Mouse (Mus musculus): Measurements from ENCODE around the gene Stxbp1.
A peak's percentile ranks its signal among the peaks of the same experiment; 100 is the strongest.
"Not testable (repeated sequence)": the region's sequence is repeated elsewhere in the genome, so short reads cannot be mapped to it uniquely, and the experiment has no call there.

Stxbp1 gene

DNA sequence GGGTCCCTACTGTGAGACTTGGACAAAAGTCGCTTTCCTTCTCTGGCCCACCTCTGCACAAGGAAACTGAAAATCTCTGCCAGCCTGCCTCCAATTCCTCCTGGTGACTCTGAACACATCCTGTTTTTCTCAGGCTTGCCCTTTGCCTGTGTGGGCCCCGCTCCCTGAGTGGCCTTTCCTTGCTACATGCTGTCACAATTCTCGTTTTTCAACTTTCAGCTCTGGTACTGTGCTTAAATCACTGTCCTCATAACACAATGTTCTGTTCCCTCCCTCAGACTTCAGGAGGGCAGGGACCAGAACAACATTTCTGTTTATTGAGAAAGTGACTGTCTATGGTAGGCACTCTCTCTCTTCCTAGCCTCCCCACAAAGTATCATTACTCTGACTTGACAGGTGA is 27.0 kb upstream of the Stxbp1 start:
- DNase-seq (ENCODE audit: low spot score), result no peak

- no peak for DNase-seq (ENCODE audit: low spot score)
These were observed 23.4 kb upstream of the Stxbp1 start for GRCm38 (mm10) chr2:32870275-32871100.

- DNase-seq (ENCODE audit: low spot score), result no peak
These were observed 22.8 kb upstream of the Stxbp1 start for GRCm38 (mm10) chr2:32869721-32870274.

DNA sequence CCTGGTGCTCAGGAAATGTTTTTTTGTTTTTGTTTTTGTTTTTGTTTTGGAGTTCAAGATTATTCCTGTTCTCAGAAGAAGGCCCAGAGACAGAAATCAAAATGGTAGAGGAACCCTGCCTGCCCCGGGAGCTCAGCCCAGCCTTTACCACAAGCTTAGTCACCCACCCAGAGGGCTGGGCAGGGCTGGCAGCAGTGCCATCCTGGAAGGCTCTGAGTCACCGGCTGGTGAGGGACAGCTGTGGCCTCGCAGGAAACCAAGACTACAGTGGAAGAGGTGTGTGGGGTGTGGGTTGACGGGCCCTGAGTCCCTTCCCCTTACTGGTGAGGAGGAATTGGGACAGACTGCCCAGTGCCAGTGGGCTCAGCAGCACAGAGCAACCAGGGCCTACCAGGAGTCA is 20.3 kb upstream of the Stxbp1 start:
- DNase-seq (ENCODE audit: low spot score), result no peak

- peak; percentile 38 for DNase-seq (ENCODE audit: low spot score)
These were observed 17.7 kb upstream of the Stxbp1 start for GRCm38 (mm10) chr2:32864755-32865154.

GRCm38 (mm10) chr2:32863317-32863716 is 16.3 kb upstream of the Stxbp1 start:
- no peak for DNase-seq (ENCODE audit: low spot score)

- DNase-seq (ENCODE audit: low spot score), result no peak
These were observed 13.8 kb upstream of the Stxbp1 start for GRCm38 (mm10) chr2:32860799-32861198.

- no peak for DNase-seq (ENCODE audit: low spot score)
These were observed 12.6 kb upstream of the Stxbp1 start for GRCm38 (mm10) chr2:32859622-32860012.

GRCm38 (mm10) chr2:32859010-32859621 is 12.1 kb upstream of the Stxbp1 start:
- DNase-seq (ENCODE audit: low spot score), result peak; percentile 42

- DNase-seq (ENCODE audit: low spot score), result peak; percentile 70
These were observed 10.5 kb upstream of the Stxbp1 start for GRCm38 (mm10) chr2:32857584-32857983.

- no peak for DNase-seq (ENCODE audit: low spot score)
These were observed 8.9 kb upstream of the Stxbp1 start for GRCm38 (mm10) chr2:32855790-32856465.

- no peak for DNase-seq (ENCODE audit: low spot score)
These were observed 8.2 kb upstream of the Stxbp1 start for GRCm38 (mm10) chr2:32855046-32855785.

GRCm38 (mm10) chr2:32854206-32854605 is 7.2 kb upstream of the Stxbp1 start:
- DNase-seq (ENCODE audit: low spot score), result peak; percentile 88

- DNase-seq (ENCODE audit: low spot score), result not testable (repeated sequence)
These were observed 6.7 kb upstream of the Stxbp1 start for GRCm38 (mm10) chr2:32853716-32854115.

DNA sequence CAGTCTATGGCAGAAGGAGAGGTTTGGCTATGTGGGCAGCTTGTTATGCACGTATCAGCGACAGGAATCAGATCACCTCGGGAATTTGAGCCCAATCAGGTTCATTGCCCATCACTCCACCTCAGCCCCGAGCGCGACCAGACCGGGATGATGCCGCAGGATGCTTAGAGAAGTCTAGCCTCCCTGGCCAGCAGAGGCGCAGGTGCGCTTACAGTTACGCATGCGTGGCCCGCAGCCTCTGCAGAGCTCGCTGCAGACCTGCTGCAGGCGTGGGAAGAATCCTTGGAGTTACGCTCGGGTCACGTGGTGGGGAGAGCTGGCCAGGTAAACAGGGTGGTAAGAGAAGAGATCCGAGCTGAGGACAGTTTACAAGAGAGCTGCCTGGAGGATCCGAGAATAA is 5.1 kb upstream of the Stxbp1 start:
- DNase-seq (ENCODE audit: low spot score), result peak; percentile 37

GRCm38 (mm10) chr2:32847468-32847821 is 400 bp upstream of the Stxbp1 start:
- no peak for DNase-seq (ENCODE audit: low spot score)

GRCm38 (mm10) chr2:32846101-32846804 is 792 bp downstream of the Stxbp1 start:
- peak; percentile 37 for DNase-seq (ENCODE audit: low spot score)

- no peak for DNase-seq (ENCODE audit: low spot score)
These were observed 1.4 kb downstream of the Stxbp1 start for GRCm38 (mm10) chr2:32845572-32846100.

DNA sequence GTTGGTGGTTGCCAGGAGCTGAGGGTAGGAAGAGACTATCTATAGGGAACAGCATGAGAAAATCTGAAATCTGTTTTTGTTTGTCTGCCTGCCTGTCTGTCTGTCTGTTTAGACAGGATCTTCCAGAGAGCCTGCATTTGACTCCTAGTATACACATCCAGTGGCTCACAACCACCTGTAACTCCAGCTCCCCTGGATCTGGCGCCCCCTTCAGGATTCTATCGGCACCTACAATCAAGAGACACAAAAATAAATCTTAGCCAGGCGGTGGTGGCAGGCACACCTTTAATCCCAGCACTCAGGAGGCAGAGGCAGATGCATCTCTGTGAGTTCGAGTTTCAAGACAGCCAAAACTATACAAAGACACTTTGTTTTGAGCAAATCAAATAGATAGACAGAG is 4.5 kb downstream of the Stxbp1 start:
- no peak for DNase-seq (ENCODE audit: low spot score)

- no peak for DNase-seq (ENCODE audit: low spot score)
These were observed 5.9 kb downstream of the Stxbp1 start for GRCm38 (mm10) chr2:32841099-32841498.

GRCm38 (mm10) chr2:32839261-32839660 is 7.8 kb downstream of the Stxbp1 start:
- DNase-seq (ENCODE audit: low spot score), result no peak
